Mouse (Mus musculus) midbrain, embryonic 10.5 days (tissue): ENCODE data around the gene Synm. TPM values are rescaled to one million over a fixed set of nuclear protein-coding genes. Genes with fewer than 3 reads are reported as not detected.

Source experiments
- DNase-seq: peaks from one replicate; pipeline ENCODE4 v3.0.0-alpha.2; 2017; ENCODE audit warnings: low spot score
- H3K27ac ChIP-seq: fragments of 300-500 bp; sonication (generic); replicated peaks from 2 replicates; pipeline ENCODE4 v1.5.1; 2016; ENCODE audit warnings: mild to moderate bottlenecking
- H3K27me3 ChIP-seq: fragments of 300-500 bp; sonication (generic); 2 replicates; pipeline ENCODE4 v1.6.1; 2016; ENCODE audit warnings: low read depth, mild to moderate bottlenecking; ENCODE audit not compliant: poor library complexity, severe bottlenecking
- H3K36me3 ChIP-seq: fragments of 300-500 bp; sonication (generic); 2 replicates; pipeline ENCODE4 v1.6.1; 2016; ENCODE audit warnings: mild to moderate bottlenecking, moderate library complexity
- H3K4me1 ChIP-seq: fragments of 300-500 bp; sonication (generic); 2 replicates; pipeline ENCODE4 v1.6.1; 2016
- H3K4me3 ChIP-seq: fragments of 300-500 bp; sonication (generic); 2 replicates; pipeline ENCODE4 v1.5.1; 2016; ENCODE audit warnings: mild to moderate bottlenecking, moderate library complexity
- H3K9me3 ChIP-seq: fragments of 300-500 bp; sonication (generic); replicated peaks from 2 replicates; pipeline ENCODE4 v1.6.1; 2016; ENCODE audit warnings: mild to moderate bottlenecking
- WGBS: fragments of 180-500 bp; shearing (Covaris S2); methylation state at CpG from one replicate; pipeline ENCODE4 v1.1.7; 2016; 5-methylcytosine and 5-hydroxymethylcytosine counted together
- polyA plus RNA-seq: library from polyadenylated mRNA; unstranded; fragments of >200 nt; fragmentation: Nextera tagmentation; extraction: Ambion mirVana; gene quantifications from 2 replicates; pipeline ENCODE4 v1.2.1, GENCODE M21; 2016

The Synm gene
- 0.83 and 1.5 TPM in 2 replicates for polyA plus RNA-seq

DNA sequence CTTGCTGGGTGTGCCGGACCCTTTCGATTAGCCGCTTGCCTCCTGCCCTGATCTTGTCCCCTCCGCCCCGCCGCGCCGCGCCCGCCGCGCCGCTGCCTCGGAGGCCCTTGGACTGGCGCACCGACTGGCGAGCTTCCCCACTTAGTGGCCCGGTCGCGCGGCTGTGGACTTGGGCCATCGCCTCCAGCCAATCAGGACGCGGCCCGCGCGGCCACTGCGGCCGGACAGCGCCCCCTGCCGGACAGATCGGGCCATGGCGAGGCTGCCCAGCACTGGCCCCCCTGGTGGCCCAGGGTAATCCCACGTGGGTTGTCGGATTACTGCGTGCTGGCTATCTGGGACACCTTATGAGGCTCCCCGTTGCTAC is at the start of gene Synm:
Gene Synm, minus strand, starts transcription at position 114 of the 367 bp plus-strand sequence.
- peak; percentile 95 for DNase-seq
- Histone ChIP-seq H3K27me3 (peaks cover 51% of the 10 kb centered on the region), H3K4me1 (peaks cover 27% of the 10 kb centered on the region), H3K36me3 (no peaks in the 10 kb centered on the region), H3K9me3 (no peaks in the 10 kb centered on the region), H3K4me3 (peak within 1 kb of the TSS; percentile 71), H3K27ac (peak within 1 kb of the TSS; percentile 75)
- under 1% methylated on average over 37 of the region's 37 CpGs for WGBS

DNA sequence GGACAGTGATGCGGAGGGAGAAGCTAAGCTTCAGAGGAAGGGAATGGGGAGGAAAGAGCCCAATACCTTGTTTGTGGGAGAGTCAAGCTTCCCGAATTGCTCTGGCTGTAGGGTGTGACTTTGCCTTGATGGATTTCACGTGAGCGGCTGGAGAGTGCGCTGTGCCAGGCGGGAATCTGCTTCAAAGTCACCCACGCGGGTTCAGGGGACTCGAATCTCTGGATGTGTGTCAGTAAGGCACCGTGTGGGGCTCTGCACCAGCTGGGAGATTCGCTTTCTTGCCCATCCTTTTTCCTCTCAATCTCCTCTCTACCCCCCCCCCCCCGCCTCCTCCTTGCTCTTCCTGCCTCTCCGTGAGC is 44.3 kb upstream of the Synm start:
- H3K4me3 ChIP-seq, result peak overlapping the region; percentile 46
- H3K27ac ChIP-seq, result peak overlapping the region; percentile 0; the same call in 1 of the 2 replicates
- H3K27me3 ChIP-seq, result peaks cover 12% of the 10 kb centered on the region; the same call in 1 of the 2 replicates
- WGBS, result 19% methylated on average over 13 of the region's 13 CpGs
- H3K36me3 ChIP-seq, result no peaks in the 10 kb centered on the region
- DNase-seq, result no peak
- peaks cover 18% of the 10 kb centered on the region for H3K4me1 ChIP-seq
- H3K9me3 ChIP-seq, result no peaks in the 10 kb centered on the region

DNA sequence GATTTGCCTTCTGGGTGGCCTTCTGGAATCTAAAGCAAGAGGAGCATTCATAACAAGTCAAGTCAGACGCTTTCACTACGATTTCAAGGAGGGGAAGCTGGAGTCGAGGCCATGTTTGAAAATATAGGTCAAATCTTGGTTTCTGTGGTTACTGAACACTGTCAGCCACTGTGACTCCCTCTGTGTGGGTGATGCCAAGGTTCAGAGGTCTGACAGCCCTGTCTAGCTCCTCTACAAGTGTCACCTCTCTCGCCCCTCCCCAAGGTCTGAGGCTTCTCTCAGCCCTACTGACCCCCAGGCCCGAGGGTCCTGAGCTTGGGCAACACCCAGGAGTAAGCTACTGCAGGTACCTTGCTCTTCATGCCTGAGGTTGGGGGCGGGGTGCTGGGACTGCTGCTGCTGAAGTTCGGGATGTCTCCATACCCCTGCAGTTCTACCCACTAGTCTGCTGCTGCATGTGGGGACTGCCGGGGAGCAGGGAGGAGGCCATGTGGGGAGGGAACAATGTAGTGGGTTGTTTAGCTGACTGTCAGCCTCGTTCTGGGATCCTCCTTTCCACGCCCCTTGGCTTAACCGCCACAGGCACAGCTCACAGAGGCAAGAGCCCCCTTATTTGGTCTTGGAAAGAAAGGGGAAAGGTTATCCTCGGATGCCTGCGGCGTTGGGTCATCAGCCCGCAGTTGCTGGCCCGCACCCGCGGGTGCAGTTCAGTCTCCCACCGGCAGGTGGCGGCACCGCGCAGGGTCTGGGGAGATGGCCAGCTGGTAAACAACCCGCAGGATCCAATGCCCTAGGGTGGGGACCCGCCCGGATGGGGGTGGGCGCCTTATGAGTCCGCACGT is 43.7 kb upstream of the Synm start:
- WGBS, result 19% methylated on average over 28 of the region's 28 CpGs
- peak overlapping the region; percentile 0; the same call in 1 of the 2 replicates for H3K27ac ChIP-seq

DNA sequence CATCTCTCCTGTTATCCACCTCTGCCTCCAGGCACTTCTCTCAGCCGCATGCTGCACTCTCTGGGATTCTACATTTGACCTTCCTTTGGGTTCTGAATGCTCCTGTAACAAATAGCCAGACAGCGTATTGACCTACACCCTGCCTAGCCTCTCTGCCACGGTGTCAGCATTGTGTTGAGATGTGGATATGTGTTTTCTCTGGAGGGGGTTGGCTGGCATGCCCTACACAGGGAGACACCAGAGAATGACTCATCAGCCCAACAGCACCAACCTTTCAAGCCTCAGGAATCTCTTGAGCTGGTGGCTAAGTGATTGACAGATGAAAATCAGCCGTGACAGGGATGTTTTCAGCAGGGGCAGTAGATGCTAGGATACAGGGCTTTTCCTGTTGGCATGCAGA is 41.5 kb upstream of the Synm start:
- Histone ChIP-seq H3K4me1 (peaks cover 24% of the 10 kb centered on the region), H3K4me3 (no peak overlapping the region), H3K36me3 (no peaks in the 10 kb centered on the region), H3K27me3 (peaks cover 12% of the 10 kb centered on the region; the same call in 1 of the 2 replicates), H3K9me3 (no peaks in the 10 kb centered on the region), H3K27ac (no peak overlapping the region)
- DNase-seq, result no peak
- 58% methylated on average over 4 of the region's 4 CpGs for WGBS

More for the DNA sequence above, 43.7 kb upstream of the Synm start:
- Histone ChIP-seq H3K27me3 (peaks cover 12% of the 10 kb centered on the region; the same call in 1 of the 2 replicates), H3K4me3 (peak overlapping the region; percentile 46), H3K9me3 (no peaks in the 10 kb centered on the region), H3K36me3 (no peaks in the 10 kb centered on the region), H3K4me1 (peaks cover 18% of the 10 kb centered on the region)
- DNase-seq, result peak; percentile 88

DNA sequence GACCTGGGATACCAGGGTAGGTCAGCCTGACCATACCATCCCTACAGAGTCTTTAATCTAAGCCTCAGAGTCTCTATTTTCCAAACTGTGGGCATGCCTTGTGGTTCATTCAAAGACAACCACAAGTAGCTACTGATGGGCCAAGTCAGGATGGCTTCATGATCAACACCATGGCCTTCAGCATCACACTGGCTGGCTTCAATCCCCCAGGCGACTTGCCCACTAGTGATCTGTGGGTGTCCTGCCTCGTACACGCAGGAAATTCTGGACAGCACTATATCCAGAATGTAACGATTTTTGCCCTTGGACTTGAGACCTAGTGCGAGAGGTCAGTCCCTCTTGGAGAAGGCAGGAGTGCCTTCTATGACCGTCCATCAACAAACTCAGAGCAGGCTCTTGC is 41.0 kb upstream of the Synm start:
- Histone ChIP-seq H3K9me3 (no peaks in the 10 kb centered on the region), H3K27ac (no peak overlapping the region), H3K27me3 (peaks cover 12% of the 10 kb centered on the region; the same call in 1 of the 2 replicates), H3K4me1 (peaks cover 24% of the 10 kb centered on the region), H3K4me3 (no peak overlapping the region), H3K36me3 (no peaks in the 10 kb centered on the region)
- WGBS, result 88% methylated on average over 6 of the region's 6 CpGs
- DNase-seq, result no peak

DNA sequence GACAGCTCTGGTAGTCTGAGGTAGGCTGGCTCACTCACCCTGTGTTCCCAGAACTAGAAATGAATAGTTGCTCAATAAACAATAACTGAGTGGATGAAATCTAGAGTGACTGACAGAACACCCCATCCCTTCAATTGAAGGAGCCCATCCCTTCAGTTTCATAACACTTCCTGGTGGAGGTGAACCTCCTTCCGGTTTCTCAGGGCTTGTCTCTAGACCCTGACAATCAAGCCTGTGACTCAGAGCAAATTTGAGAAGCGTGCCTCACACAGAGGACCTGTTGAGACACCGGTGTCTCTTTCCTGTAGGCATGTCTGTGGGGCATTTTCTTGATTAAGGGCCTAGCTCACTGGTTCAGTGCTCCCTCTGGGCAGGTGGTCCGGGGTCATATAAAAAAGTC is 38.9 kb upstream of the Synm start:
- H3K27me3 ChIP-seq, result peaks cover 12% of the 10 kb centered on the region; the same call in 1 of the 2 replicates
- no peaks in the 10 kb centered on the region for H3K36me3 ChIP-seq
- DNase-seq, result no peak
- peaks cover 18% of the 10 kb centered on the region for H3K4me1 ChIP-seq
- no peak overlapping the region for H3K4me3 ChIP-seq
- WGBS, result 93% methylated on average over 4 of the region's 4 CpGs
- no peak overlapping the region for H3K27ac ChIP-seq
- H3K9me3 ChIP-seq, result 0 out of 2 replicates have a peak, but pooled peaks cover 4% of the 10 kb centered on the region

DNA sequence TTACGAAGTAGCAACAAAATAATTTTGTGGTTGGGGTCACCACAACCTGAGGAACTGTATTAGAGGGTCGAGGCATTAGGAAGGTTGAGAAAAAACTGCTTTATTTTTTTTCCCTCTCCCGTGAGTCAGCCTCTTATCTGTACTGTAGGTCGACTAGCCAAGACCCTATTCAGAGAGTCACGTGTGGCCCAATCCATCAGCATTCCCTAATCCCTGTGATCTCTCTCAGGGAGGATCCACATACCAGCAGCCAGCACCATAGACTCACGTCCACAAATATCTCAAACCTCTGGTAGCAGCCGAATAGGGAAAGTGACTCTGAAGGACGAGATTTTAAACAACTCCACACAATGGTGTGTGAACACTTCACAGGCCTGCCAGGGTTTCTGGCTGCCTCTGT is 37.5 kb upstream of the Synm start:
- Histone ChIP-seq H3K36me3 (no peaks in the 10 kb centered on the region), H3K9me3 (0 out of 2 replicates have a peak, but pooled peaks cover 4% of the 10 kb centered on the region), H3K27ac (no peak overlapping the region), H3K4me3 (no peak overlapping the region), H3K4me1 (peaks cover 13% of the 10 kb centered on the region), H3K27me3 (0 out of 2 replicates have a peak, but pooled peaks cover 3% of the 10 kb centered on the region)
- DNase-seq, result no peak
- WGBS, result 44% methylated on average over 8 of the region's 8 CpGs

DNA sequence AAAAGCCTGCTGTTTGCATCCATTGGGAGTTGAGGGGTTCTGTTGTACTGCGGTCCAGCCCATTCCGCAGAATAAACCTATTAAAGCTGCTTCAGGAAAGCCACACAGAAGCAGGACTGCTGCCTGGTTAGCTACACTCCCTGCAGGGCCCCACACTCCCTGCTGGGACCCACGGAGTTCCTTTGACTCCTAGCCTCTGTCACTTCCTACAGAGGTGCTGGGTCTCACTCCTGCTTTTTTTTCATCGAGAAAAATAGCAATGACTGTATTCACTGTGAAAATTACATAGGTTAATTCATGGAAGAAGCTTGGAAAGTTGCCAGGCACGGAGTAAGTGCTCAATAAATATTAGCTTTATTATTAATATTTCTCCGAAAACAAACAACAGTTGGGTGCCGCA is 33.9 kb upstream of the Synm start:
- peaks cover 9% of the 10 kb centered on the region for H3K4me1 ChIP-seq
- H3K27ac ChIP-seq, result no peak overlapping the region
- WGBS, result 80% methylated on average over 7 of the region's 7 CpGs
- DNase-seq, result no peak
- H3K9me3 ChIP-seq, result 0 out of 2 replicates have a peak, but pooled peaks cover 4% of the 10 kb centered on the region
- H3K36me3 ChIP-seq, result no peaks in the 10 kb centered on the region
- no peaks in the 10 kb centered on the region for H3K27me3 ChIP-seq
- H3K4me3 ChIP-seq, result no peak overlapping the region

DNA sequence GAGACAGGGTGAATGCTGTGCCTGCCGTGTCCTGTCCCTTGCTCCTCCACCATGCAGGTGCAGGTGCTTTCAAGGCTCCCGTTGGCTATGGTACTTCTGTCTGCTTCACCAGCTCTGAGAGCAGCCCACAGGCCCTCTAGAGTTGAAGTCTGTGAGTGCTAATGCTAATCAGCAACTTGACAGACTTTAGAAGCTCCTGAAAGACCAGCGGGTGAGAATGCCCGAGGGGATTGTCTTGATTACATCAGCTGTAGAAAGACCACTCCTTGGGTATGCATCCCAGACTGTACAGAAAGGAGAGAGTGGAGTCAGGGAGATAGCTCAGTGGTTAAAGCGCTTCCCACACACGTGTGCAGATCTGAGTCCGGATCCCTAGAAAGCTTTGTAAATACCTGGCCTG is 31.7 kb upstream of the Synm start:
- 67% methylated on average over 7 of the region's 7 CpGs for WGBS
- H3K4me3 ChIP-seq, result no peak overlapping the region
- no peak for DNase-seq
- peaks cover 4% of the 10 kb centered on the region for H3K4me1 ChIP-seq
- no peak overlapping the region for H3K27ac ChIP-seq
- H3K9me3 ChIP-seq, result 0 out of 2 replicates have a peak, but pooled peaks cover 4% of the 10 kb centered on the region
- no peaks in the 10 kb centered on the region for H3K36me3 ChIP-seq
- H3K27me3 ChIP-seq, result no peaks in the 10 kb centered on the region

DNA sequence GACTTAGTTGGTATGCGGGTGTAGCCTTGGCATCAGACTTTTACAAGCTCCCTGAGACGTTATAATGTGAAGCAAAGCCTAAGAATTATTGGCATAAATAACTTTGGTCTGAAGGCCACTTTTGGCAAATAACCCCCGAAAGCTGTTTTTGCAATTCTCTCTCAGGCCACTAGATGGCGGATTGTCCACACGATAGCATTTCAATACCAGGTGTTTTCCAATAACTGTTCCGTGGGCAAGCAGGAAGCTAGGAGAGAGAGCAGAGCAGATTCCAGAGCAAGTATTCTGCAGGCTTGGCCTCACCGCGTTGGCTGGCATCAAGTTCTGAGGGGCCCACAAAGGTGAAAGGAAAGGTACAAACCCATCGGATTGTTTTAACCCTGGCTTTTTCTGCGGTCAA is 29.2 kb upstream of the Synm start:
- Histone ChIP-seq H3K36me3 (no peaks in the 10 kb centered on the region), H3K27ac (no peak overlapping the region)
- WGBS, result 17% methylated on average over 10 of the region's 10 CpGs

DNA sequence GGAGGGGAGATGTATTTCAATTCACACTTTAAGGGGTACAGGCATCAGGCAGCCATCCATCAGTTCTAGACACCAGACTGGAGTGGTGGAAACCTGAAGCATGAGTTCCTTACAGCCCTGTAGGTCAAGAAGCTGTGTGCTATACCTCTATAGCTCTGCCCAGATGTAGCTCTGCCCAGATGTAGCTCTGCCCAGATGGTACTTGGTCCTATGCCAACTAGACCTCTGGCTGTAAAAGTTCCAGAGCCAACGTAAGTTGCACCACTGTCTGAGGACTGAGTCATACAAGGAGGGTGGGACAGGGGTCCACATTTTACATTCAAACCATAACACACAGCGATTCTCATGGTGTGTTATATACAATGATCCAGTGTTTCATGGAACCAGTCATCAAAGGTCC is 28.3 kb upstream of the Synm start:
- no peaks in the 10 kb centered on the region for H3K27me3 ChIP-seq
- no peak for DNase-seq
- H3K4me1 ChIP-seq, result peaks cover 4% of the 10 kb centered on the region
- no peaks in the 10 kb centered on the region for H3K36me3 ChIP-seq
- no peak overlapping the region for H3K4me3 ChIP-seq
- no peak overlapping the region for H3K27ac ChIP-seq
- no peaks in the 10 kb centered on the region for H3K9me3 ChIP-seq
- 80% methylated on average over 2 of the region's 2 CpGs for WGBS

More for the DNA sequence above, 29.2 kb upstream of the Synm start:
- peaks cover 4% of the 10 kb centered on the region for H3K4me1 ChIP-seq
- no peaks in the 10 kb centered on the region for H3K27me3 ChIP-seq
- no peak overlapping the region for H3K4me3 ChIP-seq
- no peaks in the 10 kb centered on the region for H3K9me3 ChIP-seq
- peak; percentile 67 for DNase-seq

DNA sequence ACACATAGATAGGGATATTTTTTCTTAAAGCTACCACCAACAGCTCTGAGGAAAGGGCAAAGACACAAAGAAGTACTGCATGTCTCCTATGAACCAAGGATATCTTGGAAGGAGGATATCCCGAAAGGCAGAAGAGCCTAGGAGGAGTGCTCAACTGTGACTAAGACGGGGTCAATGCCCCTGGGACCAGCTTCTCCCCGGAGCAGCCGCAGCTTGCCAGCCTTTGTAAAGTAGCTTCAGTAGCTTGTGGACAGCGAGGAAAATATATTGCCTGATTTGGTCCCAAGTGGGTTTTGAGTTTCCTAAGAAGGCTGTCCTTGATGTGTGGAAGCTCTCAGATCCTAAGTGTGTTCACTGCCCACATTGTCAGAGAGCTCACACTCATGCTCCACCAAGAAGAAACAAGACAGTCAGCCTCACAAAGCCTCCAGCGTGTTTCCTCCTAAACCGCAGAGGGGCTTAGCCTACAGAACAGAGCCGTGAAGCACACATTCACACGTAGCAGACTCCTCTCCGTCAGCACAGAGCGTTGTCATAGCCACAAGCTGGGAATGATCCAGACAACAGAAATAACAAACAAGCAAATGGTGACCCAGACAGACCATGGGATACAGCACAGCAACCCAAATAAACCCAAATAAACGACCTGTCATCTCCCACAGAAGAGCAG is 17.2 kb upstream of the Synm start:
- no peaks in the 10 kb centered on the region for H3K36me3 ChIP-seq
- no peaks in the 10 kb centered on the region for H3K9me3 ChIP-seq
- H3K4me3 ChIP-seq, result no peak overlapping the region
- 41% methylated on average over 12 of the region's 12 CpGs for WGBS
- DNase-seq, result no peak
- peaks cover 8% of the 10 kb centered on the region for H3K4me1 ChIP-seq
- peak overlapping the region; percentile 3; the same call in 1 of the 2 replicates for H3K27ac ChIP-seq
- H3K27me3 ChIP-seq, result no peaks in the 10 kb centered on the region

DNA sequence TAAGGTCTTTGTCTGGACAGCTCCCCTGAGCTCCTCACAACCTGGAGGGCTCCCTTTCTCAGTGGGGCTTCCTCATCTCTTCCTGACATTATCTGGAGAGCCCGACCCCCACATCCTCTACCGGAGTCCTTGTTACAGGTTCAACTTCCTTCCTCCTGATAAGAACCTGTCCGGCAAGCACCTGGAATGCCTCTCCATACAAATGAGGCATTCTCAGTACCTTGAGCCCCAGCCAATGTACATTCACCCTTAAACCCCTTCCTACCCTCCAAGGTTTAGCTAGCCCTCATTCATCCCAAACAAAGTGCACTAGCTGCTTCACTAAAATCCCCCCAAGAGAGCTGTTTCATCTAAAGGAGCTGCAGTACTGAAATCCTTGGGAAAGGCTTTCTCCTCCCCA is 16.1 kb upstream of the Synm start:
- DNase-seq, result no peak
- Histone ChIP-seq H3K27me3 (no peaks in the 10 kb centered on the region), H3K27ac (no peak overlapping the region), H3K4me3 (no peak overlapping the region), H3K4me1 (peaks cover 8% of the 10 kb centered on the region), H3K36me3 (no peaks in the 10 kb centered on the region), H3K9me3 (no peaks in the 10 kb centered on the region)
- WGBS, result 82% methylated on average over 3 of the region's 3 CpGs
